Mouse (Mus musculus) heart, postnatal 0 days (tissue): Measurements from ENCODE around the gene Dnah11.

ENCODE experiments used
- CTCF ChIP-seq: IDR thresholded peaks from 2 replicates; pipeline ENCODE4 v1.5.1; 2016; ENCODE audit warnings: antibody characterized with exemption, control low read depth, low read depth
- EP300 ChIP-seq: IDR thresholded peaks from 2 replicates; pipeline ENCODE4 v1.6.1; 2016; ENCODE audit warnings: antibody characterized with exemption, low read depth

DNA sequence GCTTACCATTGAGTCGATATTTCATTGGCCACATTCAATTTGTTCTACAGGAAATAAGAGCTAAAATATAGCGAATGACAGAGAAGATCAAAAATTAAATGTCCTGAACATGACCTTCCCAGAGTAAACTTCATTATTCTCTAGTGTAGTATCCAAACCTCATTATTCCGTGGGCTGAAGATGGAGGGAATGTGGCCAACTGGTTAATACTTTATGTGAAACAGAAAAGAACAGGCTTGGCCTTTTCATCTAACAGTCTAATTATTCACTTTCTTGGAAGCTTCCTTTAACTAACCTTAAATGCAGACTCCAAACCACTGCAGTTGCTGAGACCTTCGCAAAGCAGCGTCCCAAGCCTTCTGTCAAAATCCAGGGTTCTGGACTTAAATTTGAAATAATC is 41.9 kb downstream of the Dnah11 start:
- TF ChIP-seq CTCF, result no peak
- no peak for TF ChIP-seq EP300
